Mouse (Mus musculus) spleen, adult 12 weeks (tissue): ENCODE data around the gene Cd300lg.
A peak's percentile ranks its signal among the peaks of the same experiment; 100 is the strongest.

Experiments
- DNase-seq: peaks from one replicate; pipeline ENCODE4 v3.0.0; 2022; ENCODE audit warnings: low spot score

Gene Cd300lg

GRCm38 (mm10) chr11:102041350-102041949 lies at the start of gene Cd300lg:
Gene Cd300lg (plus strand): TSS chr11:102041509.
- DNase-seq = no peak

- no peak for DNase-seq
These were observed 49.5 kb upstream of the Cd300lg start for GRCm38 (mm10) chr11:101991813-101992212.

DNA sequence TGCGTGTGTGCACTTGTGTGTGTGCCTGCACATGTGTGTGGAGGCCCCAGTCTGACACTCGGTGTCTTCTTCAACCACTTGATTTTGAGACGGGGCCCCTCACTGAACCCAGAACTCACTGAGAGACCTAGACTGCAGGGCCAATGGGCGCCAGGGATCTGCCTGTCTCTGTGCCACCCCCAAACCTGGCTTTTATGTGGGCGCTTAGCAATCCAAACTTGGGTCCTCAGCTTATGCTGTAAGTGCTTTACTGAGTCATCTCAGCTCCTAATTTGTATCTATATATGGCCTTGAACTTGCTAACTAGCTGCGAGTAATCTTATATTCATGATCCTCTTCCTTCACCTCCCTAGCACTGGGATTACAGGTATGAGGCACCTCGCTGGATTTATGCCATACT lies 48.9 kb upstream of the Cd300lg start:
- DNase-seq = no peak

- DNase-seq = peak; percentile 10
These were observed 47.2 kb upstream of the Cd300lg start for GRCm38 (mm10) chr11:101994100-101994499.

DNA sequence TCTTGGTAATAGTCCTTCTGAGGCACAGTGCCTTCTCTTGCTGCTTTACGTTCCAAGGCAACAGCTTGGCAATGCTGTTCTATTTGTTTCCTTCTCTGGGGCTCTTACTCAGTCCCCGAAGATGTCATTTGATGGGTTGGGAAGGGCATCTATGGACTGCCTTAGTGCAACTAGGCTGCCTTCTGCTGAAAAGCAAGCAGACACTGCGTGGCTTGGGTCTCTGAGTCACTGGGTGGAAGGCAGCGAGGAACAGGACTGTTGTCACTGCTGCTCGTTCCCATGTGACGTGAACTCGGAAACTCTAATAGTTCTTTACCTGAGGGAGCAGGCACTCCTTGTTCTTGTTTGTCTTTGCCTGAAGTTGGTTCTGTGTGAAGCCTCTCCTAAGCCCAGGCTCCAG lies 45.4 kb upstream of the Cd300lg start:
- DNase-seq = no peak

GRCm38 (mm10) chr11:101998258-101998657 lies 43.1 kb upstream of the Cd300lg start:
- no peak for DNase-seq

- DNase-seq = no peak
These were observed 41.8 kb upstream of the Cd300lg start for GRCm38 (mm10) chr11:101999466-101999865.

DNA sequence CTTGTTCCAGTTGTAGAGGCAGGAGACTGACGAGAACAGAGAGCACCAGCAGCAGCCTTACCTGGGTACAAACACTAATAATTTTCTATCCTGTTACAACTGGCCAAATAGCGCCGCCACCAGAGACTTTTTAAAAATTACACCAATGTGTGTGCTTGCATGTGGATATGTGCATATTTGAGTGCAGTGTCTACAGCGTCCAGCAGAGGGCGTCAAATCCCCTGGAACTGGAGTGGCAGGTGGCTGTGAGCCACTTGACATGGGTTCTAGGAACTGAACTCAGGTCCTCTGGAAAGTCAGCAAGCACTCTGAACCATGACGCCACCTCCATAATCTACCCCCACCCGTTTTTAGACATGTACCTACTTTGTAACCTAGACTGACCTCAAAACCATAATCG lies 37.1 kb upstream of the Cd300lg start:
- no peak for DNase-seq

DNA sequence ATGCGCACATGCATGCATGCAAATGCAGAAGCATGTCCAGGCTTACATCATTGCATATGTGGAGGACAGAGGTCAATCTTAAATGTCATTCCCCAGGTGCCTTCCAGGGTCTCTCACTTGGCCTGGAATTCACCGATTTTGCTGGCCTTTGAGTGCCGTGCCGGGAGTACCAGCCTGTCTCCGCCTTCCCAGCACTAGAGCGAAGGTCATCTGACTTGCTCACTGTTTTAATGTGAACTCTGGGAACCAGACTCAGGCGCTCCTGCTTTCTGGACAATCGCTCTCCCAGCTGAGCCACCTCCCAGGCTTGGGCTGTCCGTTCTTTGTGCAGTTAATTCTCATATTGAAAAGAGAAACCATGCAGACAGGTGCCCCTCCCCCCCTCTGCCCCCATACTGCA lies 35.0 kb upstream of the Cd300lg start:
- DNase-seq = no peak

DNA sequence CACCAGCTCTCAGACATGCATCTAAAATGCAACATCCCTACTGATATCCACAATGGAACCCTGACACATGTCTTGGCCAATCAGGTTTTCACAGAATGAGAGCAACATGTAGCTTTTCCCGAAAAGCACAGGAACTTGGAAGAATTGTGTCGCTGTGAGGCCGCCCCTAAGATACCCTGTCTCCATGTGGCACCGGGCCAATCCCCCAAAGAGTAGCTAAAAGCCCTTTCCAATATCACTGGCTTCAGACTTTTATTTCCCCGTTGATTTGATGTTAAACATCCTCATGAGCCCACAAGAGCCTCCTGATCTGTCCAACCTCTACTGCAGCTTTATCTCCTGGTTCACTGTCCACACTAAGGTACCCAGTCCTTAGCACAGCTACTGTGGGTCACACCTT lies 34.6 kb upstream of the Cd300lg start:
- DNase-seq = no peak

DNA sequence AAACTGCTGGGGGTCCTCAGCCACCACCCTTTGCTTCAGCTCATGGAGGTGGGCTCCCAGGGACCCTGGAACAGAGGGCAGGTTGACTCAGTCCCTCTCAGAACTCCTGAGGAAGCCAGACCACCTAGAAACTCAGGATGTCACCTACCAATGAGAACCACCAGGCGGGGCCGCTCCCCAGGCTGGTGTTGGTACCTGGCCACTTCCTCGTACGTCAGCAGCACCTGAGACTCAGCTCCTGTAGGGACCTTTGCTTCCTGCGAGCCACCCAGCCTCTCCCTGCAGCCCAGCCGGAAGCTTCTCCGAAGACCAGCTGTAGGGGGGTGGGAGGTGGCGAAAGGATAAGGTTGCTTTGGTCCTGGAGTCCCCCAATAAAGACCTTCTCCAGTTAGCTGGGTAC lies 32.9 kb upstream of the Cd300lg start:
- DNase-seq = no peak

DNA sequence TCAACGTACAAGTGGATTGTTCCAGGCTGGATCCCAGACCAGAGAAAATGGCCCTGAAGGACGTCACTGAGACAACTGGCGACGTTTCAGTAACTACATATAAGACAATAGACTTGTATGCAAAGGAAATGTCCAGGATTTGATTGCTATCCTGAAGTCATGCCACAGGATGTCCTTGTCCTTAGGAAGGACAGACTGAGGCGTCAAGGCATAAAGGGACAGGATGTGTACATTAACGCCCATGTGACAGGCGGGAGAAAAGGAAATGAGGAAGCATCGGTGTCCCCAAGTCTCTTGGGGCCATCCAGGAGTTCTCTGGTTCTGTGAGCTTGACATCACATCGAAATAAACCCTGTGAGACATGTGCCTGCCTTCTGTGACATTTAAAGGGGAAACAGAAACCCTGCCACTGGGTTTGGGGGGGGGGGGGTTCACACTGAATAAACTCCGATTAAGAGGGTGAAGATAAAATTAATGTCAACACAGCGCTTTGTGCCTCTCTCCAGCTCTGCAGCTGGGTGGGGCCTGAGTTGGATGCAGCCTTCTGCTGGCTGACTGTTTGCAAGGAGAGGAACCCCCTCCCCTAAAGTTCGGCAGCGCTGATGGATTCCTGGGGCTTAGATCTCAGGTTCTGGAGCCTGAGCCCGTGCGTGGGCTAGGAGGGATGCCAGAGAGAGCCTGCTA lies 32.2 kb upstream of the Cd300lg start:
- DNase-seq = no peak

GRCm38 (mm10) chr11:102010140-102010539 lies 31.2 kb upstream of the Cd300lg start:
- DNase-seq = no peak

DNA sequence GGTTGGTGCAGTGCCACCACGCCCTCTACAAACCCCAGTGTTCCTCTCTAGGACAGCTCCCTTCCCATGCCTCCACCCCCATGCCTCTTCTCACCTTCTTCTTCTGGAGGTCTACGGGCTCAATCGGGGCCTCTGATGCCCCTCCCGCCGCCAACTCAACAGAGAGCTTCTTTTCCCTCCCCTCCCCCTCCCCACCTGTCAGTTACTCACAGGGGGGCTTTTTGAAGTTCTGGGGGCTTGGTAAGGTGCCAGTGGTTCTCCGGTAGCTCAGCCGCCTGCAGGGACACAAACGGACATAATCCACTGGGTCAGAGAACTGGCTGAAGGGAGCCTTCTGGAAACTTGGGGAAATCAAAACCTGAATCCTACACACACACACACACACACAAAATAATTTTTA lies 29.8 kb upstream of the Cd300lg start:
- no peak for DNase-seq

DNA sequence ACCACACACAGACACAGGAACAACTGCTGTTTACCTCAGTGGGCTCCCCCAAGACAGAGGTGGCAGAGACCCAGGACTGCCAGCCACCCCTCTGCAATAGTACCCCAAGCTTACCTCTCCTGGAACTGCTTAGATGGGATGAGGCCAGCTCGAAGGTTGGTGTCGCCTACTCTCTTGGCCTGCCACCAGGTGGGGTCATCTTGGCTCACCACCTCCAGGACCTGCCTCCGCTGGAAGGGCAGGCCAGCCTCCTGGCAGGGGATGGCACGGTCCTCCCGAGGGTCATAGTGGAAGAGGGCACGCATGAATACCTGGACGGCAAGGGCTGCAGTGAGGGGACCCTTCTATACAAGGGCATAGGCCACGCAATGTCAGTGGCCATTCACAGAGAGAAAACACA lies 28.1 kb upstream of the Cd300lg start:
- no peak for DNase-seq

DNA sequence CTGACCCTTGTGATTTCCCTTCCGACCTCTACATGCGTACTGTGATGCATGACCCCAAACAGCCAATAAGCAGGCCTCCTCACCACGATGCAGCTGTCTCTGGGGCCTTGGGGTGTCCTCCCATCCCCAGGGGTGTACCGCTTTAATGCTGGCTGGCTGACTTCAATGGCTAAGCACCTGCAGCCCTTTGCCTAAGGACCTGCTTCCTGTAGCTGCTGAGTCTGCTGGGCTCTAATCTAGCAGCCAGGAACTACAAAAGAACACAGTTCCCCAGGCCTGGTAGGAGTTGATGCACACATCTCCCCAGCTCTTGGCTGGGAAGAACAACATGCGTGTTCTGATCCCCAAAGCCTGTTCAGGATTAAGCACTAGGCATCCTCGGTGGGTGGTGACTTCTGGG lies 25.8 kb upstream of the Cd300lg start:
- DNase-seq = no peak

- DNase-seq = no peak
These were observed 25.2 kb upstream of the Cd300lg start for GRCm38 (mm10) chr11:102016136-102016535.

DNA sequence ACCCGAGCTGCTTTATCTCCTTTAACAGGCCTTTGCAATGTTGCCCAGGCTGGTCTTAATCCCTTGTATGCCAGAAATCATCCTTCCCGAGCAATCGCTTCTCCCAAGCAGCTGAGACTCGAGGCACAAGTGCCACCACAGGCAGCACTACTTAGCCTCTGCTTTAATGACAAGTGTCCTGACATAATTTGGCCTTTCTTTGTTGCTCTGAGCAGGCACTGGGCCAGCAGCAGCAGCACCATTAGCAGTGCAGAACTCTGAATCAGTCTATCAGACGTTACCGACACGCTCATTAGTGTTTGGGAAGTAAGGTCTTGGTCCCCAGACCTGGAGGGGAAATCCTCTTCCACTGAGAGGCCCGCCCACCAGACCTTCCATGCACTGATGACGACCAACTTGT lies 21.6 kb upstream of the Cd300lg start:
- no peak for DNase-seq

DNA sequence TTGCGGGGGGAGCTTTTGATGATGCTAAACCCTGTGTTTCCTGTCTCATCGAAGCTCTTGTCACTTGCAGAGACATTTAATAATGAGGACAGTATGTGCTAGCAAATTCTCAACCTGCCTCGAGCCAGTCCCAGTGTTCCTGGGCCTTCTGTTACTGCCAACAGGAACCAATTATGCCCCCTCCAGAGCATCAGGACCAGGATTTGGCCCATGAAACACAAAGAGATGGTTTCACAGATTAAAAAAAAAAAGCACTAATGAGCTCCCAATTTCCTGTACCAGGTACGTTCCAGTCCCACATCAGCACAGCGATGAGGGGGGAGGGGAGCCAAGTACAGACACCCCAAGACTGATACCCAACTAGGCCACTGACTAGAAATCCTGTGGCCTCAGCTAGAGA lies 20.1 kb upstream of the Cd300lg start:
- DNase-seq = no peak

DNA sequence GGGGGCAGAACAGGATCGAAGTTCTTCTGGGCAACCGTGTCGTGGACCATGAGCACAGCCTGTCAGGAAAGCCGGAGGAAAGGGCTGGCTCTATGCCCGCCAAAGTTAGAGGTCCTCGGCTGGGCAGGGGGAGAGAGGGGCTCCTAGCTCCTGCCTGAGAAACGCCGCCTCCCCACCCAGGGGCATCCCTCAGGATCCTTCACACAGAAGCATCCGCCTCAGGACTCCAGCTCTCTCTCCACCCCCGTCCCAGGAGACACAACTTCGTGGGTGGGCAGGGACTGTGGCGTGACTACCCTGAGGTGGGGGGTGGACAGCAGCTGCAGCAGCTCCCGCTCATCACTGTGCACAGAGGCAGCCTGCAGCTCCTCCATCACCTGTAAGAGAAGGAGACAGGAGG lies 17.9 kb upstream of the Cd300lg start:
- no peak for DNase-seq

DNA sequence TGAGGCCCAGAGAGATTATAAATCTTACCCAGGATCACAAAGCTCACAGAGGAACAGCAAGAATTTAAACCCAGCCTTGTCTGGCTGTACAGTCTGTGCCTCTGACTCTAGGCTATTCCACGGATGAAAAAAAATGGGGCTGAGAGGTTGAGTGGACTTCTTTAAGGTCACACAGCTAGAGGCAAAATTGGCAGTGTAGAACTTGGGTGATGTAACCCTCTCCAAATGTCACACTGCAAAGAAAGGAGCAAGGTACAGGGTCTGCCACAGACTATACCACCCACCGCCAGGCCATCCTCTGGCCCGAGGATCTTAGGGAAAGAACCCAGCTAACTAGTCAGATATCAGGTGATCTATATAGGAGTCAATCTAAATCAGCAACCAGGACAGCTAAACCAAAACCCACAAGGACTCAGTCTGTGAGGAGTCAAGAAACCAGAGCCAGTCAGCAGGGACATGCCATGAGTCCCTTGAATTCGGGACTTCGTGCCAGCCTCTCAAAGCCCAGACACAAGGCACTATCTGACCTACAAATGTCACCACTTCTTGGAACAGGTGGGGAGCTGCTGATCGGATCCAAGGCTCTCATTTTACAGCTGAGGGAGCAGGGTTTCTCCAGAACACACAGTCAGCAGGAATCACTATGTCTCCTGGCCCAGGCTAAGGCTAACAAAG lies 17.1 kb upstream of the Cd300lg start:
- DNase-seq = no peak

GRCm38 (mm10) chr11:102024875-102025274 lies 16.4 kb upstream of the Cd300lg start:
- no peak for DNase-seq

GRCm38 (mm10) chr11:102025354-102025753 lies 16.0 kb upstream of the Cd300lg start:
- no peak for DNase-seq
